Mouse (Mus musculus) MN1 (cell line): ENCODE data around the gene 1500011B03Rik.
A peak's percentile ranks its signal among the peaks of the same experiment; 100 is the strongest.

Experiments used
- DNase-seq: peaks from one replicate; pipeline ENCODE4 v3.0.0-alpha.2; 2016; ENCODE audit warnings: low spot score

Gene 1500011B03Rik

DNA sequence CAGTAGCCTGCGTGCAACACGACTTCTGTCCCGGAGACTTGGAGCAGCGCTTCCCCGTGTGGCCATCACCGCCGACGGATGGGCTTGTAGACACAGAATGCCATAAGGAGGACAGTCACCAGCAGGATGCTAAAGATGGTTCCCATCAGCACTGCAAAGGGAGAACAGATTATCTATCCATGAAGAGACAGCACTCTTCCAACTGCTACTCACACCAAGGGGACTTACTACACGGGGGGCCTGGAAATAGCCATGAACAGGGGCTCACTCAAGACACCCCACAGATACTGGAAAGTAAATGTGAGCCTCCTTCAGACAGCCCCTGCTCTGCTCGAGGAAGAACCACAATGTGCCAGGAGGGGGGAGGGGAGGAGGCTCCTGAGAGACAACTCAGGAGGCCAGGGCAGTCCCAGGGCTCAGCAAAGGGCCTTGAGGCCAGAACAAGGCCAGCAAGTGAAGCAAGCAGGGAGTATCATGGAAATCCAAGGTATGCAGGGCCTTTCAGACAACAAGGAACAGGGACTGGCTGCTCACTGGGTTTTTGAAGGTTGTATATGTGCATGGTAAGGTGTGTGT, 14.0 kb downstream of the 1500011B03Rik start:
- DNase-seq, result no peak

DNA sequence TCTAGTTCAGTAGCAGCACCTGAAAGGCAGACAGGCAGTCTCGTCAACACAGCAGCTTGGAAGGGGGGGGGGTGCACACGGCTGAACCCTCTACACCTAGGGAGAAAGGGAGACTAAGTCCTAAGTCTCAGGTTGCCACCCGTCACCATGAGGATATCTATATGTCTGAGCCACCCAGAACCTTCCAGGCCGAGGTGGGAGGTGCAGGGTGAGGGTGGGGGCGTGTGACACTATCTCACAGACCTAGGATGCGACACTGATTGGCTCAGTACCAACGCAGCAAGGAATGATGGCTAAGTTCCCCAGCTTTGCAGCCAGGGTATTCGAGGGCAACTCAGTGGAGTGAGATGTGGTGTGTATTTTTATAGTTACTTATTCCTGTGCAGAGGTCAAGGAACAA, 14.9 kb downstream of the 1500011B03Rik start:
- DNase-seq, result no peak

DNA sequence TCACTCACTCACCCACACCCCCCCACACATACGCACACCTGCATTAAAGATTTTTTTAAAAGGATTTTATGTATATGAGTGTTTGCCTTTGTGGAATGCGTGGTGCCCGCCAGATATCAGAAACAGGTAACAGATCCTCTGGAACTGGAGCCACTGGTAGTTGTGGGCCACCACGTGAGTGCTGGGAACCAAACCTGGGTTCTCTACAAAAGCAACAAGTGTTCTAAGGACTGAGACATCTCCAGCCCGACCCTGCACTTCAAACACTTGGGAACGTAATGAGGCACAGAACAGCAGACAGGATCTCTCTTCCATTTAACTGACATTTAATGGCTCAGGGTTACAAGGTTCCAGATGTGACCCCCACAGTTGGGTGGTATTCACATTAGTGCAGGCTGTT, 15.4 kb downstream of the 1500011B03Rik start:
- no peak for DNase-seq

DNA sequence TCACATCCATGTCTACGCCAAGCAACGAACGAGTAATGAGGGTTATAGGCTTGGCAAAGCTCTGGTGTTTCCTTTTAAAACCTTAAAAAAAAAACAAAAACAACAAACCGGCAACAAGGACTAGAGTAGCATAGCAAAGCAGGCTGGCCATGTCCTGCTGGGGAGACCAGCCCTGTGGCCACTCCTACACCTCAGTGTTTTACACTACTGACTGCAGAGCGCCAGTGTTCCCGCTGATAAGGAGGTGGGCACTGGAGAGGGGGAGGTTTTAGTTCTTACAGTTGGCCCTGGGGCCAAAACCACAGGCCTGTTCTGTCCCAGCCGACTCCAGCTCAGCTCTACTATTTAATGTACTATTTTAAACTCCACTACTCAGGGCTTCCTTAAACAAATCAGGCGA, 15.8 kb downstream of the 1500011B03Rik start:
- DNase-seq, result no peak

DNA sequence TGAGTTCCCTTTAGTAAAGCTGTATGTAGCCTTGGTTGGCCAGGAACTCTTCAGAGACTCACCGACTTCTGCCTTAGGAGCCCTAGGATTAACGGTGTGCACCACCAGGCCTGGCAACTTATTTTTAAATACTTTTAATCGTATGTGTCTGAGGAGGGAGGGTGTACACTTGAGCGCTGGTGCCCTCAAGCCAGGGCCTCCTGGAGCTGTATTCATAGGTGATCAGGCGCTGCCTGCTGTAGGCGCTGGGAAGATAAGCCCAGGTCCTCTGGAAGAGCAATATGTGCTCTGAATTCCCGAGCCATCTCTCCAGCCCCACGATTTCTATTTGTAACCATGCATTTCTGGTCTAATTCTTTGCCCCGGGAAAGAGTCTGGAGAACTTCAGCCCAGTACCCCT, 16.2 kb downstream of the 1500011B03Rik start:
- DNase-seq, result no peak

DNA sequence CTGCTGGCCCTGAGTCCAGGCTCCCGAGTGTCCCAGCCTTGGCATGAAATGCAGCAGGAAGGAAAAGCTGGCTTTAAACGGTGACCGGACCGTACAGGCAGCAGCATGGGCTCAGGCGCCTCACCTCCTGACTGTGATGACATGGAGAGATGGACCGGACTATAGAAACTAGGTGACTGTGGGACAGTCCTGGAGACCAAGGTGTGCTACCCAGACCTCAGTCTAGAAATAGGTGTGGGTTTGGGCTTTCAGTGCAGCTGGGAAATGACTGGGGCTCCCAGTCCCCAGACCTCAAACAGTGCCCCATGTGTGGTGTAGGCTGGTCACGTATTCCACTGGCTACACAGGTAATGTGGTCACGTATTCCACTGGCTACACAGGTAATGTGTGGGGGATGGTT, 16.6 kb downstream of the 1500011B03Rik start:
- DNase-seq, result no peak

DNA sequence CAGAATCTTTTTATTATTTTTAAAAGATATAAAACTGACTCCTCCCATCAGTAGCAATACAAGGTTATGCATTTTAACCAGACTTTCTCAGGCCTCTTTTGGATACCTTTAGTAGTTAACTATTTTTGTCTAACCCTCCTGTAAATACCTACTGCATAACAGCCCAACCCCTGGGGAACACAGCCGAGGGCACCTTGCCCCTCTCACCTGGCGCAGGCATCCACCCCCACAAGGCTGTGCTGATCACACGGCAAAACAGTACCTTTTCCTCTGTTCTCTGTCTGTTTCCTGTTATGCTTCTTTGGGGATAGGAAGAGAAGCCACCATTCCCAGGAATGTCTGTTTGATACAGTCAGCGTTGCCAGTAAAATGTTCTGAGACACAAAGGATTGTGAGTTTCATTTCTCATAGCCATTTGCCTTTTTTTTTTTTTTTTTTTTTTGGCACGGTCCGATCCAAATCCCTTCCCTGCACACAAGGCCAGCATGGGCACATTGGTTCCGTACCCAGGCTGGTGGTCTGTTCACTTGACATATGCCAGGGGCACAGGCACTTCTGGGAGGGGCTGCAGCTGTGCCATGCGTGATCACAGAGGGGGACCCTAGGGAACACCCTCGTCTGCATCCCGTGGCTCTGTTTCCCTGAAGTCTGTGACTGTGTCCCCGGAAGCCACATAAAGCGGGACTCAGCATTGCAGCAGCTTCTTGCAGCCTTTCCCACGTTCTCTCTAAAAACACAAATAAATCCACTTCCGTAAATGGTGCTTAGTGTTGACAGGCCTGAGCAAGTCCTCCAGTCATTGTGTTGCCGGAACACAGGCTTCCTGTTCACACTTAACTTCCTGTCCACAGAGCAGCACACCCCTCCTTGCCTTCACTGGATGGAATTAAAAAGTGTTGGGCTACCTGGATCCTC, 17.6 kb downstream of the 1500011B03Rik start:
- DNase-seq, result no peak

DNA sequence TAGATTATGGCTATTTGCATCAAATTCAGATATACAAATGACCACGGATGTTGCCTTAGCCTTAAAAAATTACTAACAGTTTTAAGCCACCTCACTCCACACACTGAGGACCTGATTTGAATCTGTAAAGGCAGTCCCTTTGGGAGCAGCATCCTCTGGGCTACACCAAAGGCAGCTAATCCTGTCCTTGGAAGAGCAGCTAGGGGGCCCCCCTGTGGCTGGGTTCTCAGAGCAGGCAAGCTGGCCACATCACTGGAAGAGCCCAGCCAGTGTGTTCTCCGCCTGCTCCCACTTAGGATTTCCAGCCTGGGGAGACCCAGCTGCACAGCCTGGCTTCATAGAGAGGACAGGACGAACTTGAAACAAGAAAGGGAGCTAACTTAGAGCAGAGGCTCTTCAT, 18.3 kb downstream of the 1500011B03Rik start:
- no peak for DNase-seq

DNA sequence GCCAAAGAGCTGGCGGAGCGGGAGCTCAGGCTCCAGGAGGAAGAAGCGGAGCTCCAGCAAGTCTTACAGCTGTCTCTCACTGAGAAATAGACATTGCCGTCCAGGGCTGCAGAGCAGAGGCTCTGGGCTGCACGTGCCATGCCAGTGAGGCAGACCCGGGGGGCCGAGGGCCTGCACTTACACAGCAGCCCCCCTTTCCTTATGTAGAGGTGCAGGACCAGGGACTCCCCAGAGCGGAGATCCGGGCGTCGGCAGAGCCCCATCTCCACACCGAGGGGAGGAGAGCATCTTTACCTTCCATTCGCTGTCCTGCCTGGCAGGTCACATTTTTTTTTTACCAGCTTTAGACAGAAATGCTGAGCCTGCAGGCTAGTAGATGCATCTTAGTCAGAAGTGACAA, 18.9 kb downstream of the 1500011B03Rik start:
- no peak for DNase-seq

DNA sequence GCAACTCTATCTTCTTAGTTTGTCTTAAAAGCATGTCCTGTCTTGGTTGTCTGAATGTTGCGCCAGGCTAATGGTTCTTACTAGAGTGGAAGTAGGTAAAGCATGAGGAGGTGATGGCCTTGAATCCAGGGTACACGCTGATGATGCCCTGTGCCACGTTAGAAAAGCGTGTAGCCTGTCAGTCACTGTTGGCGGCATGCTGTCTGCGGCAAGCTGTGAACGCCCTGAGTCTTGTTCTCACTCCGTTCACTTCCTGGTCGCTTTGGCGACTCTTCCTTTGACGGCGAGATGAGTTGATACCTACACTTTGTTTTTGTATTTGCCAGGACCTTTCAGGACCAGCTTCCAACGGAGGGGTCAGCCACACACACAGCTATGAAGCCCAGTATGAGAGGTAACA, 20.0 kb downstream of the 1500011B03Rik start:
- DNase-seq, result no peak

DNA sequence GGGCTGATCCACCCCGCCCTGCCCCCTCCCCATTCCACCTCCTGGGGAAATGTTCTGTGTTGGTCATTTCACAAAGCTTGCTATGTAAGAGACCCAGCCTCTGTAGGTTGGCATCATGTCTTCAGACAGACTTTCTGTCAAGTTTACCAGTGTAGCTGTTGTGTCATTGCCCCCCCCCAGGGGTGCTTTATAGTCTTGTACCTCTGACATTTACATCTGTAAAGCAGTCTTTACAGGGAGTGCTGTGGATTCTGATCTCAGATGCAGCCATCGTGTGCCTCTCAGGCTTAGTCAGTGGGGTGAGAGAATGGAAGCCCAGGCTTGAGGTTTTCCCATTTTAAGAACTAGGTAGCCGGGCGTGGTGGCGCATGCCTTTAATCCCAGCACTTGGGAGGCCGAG, 21.4 kb downstream of the 1500011B03Rik start:
- no peak for DNase-seq

DNA sequence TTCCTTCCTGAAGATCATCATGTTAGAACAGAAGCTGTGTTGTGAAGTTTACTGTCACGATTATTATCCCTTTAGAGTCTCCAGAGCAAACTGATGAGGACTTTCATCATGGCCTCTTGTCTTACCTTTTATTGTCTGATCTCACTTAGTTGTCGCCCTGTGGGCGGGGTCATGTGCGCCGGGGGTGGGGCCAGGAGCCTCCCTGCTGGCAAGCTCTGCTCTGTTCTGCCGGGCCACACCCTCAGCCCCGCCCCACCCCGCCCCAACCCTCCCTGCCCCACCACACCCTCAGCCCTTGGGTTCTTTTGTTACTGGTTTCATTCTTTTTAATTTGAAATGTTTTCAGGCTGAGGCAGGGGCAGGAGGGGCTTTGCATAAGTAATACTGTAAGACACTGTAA, 22.2 kb downstream of the 1500011B03Rik start:
- DNase-seq, result no peak

DNA sequence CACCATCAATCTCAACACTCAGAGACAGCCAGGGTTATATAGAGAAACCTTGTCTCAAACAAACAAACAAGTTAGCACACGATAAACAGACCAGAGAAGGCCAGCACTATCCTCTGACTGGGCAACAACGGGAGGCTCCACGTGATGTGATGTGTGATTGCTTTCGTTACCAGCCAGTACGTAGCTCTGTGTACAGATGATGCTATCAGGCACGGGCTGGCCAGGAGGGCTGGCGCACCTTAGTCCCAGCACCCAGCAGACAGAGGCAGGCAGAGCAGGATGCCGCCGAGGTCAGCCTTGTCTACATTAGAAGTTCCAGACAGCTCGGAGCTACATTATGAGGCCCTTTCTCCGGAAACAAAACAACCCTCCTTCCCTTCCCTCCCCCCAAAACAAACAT, 23.4 kb downstream of the 1500011B03Rik start:
- no peak for DNase-seq

DNA sequence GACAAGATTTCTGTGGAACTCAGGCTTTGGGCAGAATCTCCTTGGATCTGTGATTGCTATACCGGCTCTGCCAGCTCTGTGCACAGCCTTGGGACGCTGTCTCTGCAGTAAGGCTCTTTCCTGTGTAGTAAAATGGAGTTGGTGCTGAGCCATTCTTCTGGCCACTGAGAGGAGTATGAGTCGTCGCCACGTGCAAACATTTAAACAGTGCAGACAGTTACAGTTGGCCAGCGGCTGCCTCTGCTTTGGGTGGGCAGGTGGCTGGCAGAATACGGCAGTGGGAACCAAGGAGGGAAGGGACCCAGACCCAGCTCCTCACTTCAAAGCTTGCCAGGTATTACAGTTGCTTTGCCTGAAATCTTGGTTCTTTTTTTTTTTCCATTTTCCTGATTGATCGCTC, 26.0 kb downstream of the 1500011B03Rik start:
- DNase-seq, result no peak

DNA sequence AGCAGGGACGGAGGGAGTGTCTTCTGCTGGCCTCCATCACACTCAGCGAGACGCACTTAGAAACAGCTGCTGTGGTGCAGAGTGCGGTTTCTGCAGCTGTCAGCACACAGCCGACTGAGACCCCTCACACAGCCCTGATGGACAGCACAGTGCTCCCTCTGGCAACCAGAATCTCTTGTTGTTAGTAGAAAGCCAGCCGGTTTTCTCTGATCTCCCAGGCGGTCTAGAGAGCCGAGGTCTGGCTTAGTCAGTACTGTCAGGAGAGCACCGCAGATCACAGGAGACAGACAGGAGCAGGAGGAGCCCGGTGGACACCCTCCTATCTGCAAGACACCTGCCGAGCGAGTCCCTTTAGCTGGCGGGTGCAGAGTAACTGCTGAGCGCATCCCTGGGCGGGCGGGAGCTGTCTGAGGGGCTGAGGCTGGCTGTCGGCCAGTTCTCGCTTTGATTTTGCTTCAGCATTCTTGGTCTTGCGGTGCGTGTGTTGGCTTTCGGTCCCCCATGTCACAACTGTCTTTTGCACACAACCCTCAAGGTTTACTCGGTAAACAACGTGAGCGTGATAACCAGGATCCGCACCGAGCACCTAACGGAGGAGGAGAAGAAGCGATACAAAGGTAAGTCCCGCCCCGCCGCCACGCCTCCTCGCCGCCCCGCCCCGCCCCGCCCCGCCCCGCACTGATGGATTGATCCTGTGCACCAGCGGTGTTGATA, 26.8 kb downstream of the 1500011B03Rik start:
- no peak for DNase-seq

DNA sequence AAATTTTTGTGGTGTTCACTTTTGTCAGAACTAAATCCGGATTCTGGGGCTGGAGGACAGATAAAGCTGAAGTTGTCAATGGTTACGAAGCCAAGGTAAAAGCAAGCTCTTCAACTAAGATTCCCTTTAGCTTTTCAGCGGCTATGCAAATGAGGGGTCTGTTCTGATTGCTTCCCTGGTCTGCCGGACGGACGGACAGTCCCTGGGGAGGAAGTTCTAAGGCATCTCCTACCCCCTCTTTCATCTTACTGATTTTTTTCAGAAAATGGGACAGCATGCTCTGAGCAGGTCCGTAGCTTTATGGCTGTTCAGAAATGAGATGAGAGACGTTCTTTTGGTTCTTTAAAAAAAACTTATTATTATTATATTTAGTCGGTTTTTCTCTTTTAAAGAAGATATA, 27.6 kb downstream of the 1500011B03Rik start:
- DNase-seq, result no peak

DNA sequence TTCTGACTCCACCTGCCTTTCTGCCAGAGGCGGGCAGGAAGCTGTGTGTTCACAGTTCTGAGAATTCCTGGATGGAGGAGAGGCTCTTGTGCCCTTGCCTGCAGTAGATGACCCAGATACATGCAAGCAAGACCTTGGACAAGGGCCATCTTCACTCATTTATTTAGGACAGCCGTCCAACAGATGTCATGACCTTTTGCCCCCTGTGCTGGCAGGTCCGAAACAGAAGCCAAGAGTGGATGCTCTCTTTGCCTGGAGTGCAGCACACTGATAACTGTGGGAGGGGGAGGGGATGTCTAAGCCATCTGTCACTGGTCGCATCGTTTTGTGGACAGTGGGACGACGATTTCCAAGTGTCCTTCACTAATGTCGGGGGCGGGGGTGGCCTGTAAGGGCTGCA, 28.0 kb downstream of the 1500011B03Rik start:
- peak; percentile 21 for DNase-seq

DNA sequence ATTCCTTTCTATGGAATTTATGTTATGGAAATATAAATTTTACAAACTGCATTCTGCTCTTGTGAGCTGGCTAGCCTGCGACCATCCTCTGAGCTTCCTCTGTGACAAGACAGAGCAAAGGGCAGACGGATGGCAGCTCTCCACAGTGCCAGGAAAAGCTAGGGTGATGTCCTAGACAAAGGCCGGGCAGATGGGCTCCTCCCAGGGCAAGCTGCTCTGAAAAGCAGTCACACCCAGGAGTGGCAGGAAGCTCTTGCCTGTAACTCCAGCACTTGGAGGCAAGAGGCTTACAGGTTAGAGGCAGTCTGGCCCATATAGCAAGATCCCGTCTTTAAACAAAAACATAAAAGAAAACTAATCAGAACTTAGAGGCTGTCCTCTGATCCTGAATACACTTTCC, 28.7 kb downstream of the 1500011B03Rik start:
- DNase-seq, result no peak

DNA sequence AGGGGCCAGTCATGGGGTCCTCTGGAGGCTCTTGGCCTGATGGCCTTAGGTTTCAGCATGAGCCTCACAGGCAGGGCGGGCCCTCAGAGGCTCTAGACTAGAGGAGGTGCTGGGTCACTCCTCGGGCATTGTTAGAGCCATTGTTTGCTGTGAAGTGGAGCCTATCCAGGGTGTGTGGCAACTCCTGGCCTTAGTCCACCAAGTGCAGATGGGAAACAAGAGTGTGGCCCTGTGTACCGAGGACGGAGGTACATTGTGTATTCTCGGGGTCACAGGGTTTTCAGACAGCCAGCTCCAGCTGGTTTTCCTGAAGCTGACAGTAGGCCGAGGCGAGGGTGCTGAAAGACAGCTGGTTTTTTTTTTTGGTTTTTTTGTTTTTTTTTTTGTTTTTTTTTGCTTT, 30.0 kb downstream of the 1500011B03Rik start:
- DNase-seq, result no peak

DNA sequence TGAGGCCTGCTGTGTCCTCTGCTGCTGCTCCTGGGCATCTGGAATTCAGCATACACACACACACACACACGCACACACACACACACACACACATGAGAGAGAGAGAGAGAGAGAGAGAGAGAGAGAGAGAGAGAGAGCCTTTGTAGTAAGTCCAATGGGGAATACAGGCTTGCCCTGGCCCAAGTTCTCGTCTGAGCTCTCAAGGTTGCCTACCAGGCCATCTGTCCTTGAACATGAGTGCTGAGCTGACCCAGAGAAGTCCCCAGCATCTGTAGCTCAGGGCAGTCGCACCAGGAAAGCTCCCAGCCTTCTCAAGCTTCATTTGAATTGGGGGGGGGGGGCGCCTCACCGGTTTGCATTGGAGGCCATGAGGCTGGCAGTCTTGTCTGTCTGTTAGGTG, 38.1 kb downstream of the 1500011B03Rik start:
- DNase-seq, result no peak

DNA sequence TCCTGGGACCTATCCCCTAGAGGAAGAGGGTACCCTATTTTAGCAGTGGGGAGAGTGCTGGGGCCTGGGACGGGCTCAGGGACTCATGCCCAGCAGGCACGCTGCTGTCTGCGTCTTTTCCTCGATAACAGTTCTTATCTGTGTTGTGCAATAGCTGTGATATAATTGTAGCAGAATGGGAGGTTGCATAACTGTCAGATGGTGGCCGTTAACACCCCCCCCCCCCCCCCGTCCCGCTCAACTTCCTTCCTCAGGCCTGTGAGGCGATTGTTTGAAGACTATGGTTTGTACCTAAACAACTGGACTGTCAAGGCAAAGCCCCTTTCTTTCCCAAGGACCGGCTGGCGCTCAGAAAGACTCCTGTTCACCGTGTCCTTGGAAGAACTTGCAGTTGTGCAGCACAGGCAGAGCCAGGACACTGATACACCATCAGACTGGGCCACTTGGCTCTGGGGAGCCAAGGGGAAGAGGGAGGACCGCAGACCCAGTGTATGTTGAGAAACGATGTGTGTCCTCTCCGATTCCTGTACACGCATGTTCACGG, 38.6 kb downstream of the 1500011B03Rik start:
- no peak for DNase-seq

DNA sequence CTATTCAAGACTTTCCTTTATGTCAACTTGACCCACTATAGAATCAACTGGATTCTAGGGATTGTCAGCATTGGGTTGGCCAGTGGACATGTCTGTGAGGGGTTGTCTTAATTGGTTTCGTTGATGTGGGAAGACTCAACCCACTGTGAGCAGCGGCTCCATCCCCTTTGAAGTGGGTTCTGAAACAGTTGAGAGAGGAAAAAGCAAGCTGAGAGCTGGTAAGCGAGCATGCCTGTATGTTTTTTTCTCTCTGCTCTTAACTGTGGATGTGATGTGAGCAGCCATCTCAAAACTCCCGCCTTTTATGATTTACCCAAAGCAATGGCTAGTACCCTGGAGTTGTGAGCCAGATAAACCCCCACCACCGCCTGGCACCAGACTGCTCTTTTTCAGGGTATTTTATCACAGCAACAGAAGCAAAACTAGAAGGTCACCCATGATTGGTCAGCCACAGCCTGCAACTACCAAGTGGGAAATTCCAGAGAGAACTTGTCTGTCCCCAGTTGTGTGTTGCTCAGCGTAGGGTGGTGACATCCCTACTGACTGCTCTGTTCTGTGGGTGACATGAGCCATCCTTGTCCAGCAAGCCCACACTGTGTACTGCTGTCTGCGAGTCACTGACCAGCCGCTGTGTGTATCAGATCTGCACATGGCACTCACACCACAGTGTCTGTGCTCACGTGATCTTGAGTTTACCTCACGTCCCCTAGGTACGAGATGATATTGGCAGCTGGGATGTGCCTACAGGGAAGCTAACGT, 39.7 kb downstream of the 1500011B03Rik start:
- DNase-seq, result no peak
